Mouse (Mus musculus): Measurements from ENCODE around the gene Camkk2. TPM values are rescaled to one million over a fixed set of nuclear protein-coding genes. Genes with fewer than 3 reads are reported as not detected.
A peak's percentile ranks its signal among the peaks of the same experiment; 100 is the strongest.

Gene Camkk2
- total RNA-seq, 2 experiments from 2014 or later: 9.7 to 15.6 TPM

DNA sequence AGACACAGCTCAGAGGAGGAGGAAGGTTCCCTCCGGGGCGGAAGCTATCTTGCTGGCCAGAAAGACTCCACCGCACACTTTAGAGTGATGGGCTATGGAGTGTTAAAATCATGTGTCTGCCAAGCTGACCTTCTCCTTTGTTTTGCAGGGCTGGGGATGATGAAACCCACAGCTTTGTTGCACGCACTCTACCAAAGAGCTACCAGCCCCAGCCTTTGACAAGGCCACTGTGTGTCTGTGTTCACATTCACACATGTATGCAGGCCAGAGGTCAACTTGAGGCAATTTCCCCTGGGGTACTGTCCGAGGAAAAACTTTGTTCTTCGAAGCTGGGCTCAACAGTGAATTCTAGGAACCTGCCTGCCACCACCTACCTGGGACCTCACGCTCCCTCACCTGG is 43.4 kb downstream of the Camkk2 start:
- DNase-seq: no peak

DNA sequence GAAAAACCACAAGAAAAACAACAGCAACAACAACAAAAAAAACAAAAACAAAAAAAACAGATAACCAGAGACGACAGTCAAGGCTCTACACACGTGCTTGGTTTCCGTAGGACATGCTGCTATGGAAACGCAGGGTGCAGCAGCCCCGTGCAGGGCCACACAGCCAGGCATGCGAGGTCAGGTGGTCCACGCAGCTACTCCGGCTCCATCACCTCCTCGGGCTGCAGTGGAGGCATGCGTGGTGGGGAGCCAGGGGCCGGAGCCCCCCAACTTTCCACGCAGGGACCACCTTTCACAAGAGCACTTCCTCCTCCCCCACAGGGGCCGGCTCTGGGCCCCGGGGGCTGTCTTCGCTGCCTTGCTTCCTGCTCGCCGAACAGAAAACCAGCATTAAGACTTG is 45.3 kb downstream of the Camkk2 start:
- DNase-seq: no peak

DNA sequence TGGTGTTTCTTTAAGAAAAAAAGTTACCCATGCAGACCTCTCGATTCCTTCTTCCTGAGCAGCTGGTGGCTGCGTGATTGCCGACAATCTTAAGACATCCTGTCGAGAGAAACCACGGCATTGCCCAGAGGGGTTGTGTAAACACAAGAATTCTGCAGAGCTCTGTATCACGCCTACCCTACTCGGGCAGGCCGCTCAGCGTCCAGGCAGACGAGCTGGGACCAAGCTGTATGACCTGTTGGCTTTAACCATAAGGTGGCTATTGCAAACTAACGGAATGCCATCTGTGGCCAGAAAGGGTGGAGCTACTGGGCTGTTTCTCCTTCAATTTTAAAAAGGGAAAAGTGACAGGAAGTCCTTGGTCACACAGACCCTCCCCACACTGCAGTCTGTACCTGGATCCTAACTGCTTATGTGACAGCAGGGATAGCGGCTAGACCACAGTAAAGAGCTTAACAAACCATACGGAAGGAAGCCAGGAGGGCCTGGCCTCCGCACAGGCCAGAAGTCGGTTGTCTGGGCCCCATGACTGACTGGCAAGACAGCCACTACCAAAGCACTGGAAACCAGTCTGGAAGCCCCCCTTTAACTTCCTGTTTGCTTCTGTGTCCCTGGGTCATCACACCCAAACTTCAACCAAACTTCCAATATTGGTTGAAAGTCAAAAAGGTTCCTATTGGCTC is 47.1 kb downstream of the Camkk2 start:
- DNase-seq: no peak

DNA sequence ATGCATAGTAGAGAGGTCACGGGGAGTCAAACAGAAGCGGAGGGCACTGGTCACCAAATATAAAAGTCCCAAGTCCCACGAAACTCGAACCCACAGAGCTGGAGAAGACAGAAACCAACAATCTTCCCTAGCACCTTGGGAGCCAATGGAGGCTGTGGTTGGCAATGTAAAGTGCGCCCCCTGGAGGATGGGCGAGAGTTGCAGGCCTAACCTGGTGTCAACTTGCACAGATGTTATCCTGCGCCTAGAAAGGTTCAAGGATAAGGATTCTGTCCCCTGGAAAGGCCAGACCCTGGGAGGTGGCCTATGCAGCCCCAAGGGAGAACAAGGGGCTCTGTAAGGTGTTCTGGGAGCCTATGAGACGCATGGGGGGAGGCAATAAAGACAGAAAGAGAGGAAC is 47.9 kb downstream of the Camkk2 start:
- peak; percentile 59 for DNase-seq

DNA sequence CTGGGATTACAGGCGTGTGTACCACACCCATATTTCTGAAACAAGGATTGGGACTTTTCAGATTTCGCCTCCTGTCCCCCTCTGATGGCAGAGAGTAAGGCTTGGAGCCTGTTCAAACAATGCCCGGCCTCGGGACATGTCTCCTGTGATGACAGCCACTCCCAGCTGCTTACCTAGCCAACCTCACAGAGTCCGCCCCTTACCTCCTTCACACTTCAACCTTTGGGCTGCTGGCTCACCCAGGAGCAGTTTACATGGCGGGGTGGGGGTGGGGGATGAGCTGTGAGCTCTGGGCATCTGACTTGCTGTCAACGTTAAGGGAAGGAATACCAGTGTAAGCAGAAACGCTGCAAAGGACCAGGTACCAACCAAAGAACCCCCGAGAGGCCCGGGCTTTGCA is 48.4 kb downstream of the Camkk2 start:
- no peak for DNase-seq

DNA sequence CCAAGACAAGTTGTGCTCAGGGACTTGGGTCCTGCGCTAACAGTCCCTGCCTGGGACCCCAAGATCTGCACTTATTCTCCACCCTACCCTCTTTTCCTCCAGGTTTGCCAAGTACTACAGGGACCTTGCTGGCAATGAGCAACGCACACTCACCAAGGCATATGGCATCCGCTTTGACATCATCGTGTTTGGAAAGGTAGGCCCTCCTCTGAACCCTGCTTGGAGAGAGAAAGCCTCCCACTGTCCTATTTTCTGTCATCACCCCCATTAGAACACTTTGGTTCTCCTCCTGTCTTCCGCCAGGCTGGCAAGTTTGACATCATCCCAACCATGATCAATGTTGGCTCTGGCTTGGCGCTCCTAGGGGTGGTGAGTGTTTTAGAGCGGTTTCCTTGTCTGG is 52.1 kb downstream of the Camkk2 start:
- DNase-seq: no peak

DNA sequence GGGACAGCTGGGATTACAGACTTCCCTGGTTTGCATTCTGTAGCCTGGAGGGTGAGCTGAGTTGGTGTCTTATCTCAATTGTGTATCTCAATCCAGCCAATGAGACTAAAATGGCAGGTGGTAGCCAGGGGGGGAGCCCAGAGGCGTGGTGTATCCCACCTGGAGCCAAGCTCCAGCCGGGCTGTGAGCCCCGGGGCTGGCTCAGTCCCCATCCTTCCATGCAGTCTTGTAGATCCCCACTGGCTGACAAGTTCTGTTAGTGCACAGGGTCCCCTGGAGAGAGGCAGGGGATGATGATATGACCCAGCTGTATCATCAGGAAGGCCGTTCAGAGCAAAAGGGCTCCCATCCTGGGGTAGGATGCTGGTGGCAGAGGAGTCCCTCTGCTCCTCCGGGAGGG is 52.6 kb downstream of the Camkk2 start:
- DNase-seq: no peak

DNA sequence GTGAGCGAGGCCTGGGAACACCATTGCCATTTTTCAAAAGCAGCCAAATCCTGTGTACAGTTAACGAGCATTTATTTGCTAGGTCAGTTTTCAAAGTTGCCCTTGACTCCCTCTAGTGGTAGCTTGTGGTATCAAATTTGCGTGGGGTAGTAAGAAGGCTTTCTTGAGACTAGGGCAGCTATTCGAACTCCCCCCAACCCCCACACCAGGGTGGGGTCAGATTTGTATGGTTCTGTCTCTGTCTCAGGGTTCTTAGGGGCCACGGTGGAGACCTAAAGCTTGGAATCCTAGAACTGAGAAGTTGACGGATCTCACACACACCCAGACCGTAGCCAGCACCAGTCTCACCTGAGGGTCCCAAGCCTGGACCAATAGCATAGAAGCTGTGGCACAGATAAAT is 53.1 kb downstream of the Camkk2 start:
- DNase-seq: peak; percentile 50

DNA sequence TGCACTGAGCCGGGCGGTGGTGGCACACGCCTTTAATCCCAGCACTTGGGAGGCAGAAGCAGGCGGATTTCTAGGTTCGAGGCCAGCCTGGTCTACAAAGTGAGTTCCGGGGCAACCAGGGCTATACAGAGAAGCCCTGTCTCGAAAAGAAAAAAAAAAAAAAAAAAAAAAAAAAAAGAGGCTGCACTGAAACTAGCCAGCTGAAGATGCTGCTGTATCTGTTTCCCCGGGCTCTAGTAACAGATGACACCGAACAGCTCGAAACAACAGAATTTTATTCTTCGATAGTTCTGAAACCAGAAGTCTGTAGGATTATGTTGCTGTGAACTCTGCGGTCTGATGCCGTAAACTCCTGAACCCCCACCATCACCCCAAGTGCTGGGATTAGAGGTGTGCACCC is 53.8 kb downstream of the Camkk2 start:
- no peak for DNase-seq

DNA sequence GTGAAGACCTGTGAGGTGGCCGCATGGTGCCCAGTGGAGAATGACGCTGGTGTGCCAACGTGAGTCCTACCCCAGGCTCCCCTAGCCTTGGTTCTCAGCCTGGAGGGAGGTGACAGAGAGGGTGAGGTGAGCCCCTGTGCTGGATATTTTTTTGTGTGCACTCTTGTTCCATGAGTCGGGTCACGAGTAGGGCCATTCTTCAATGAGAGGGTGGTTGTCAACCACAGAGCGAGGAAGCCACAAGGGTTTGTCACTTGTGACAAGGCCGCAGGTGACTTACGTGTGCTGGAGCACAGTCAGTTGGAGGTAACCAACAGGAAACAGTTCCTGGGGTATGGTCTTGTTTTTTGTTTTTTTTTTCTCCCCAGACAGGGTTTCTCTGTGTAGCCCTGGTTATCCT is 60.0 kb downstream of the Camkk2 start:
- no peak for DNase-seq

DNA sequence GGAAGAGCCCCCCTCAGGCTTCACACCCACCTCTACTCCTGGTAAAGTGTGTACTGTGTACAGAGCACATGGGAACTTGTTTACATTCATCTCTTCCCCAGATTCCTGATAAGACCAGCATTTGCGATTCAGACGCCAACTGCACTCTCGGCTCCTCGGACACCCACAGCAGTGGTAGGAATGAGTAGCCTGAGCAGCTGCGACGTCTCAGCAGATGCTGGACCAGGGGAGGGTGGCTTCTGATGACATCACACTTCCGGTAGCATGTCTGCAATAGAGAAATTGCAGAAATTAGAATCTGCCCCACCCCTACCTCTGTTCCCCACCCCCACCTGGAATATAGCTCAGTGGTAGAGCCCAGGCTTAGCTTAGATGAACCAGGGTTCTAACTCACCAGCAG is 60.8 kb downstream of the Camkk2 start:
- DNase-seq: no peak

DNA sequence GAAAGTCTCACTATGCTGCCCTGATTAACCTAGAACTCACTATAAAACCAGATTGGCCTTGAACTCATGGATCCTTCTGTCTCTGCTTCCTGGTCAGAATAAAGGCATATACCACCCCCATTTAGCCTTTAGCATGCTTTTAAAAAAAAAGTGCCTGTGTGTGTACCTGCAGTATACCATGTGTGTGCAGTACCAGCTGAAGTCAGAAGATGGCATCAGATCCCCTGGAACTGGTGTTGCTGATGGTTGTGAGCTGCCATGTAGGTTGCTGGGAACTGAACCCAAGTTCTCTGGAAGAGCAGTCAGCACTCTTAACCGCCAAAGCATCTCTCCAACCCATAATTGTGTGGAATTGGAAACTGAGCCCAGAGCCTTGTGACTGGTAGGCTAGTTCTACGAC is 62.4 kb downstream of the Camkk2 start:
- DNase-seq: no peak

DNA sequence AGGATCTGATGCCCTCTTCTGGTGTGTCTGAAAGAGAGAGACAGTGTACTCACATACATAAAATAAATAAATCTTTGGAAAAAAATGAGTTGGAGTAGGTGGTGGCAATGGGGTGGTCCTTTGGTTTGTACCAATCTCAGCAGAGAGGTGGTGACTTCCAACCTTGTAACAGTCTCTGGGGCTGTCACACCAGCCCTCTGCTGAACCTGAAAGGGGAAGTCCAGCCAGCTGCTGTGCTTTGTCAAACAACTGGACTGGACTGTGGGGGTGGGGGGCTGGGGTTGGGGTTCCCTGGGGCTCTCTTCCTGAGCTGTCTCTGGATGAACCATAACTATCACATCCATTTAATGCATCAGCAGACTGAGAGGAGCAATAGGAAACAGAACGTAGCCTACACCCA is 63.5 kb downstream of the Camkk2 start:
- no peak for DNase-seq

DNA sequence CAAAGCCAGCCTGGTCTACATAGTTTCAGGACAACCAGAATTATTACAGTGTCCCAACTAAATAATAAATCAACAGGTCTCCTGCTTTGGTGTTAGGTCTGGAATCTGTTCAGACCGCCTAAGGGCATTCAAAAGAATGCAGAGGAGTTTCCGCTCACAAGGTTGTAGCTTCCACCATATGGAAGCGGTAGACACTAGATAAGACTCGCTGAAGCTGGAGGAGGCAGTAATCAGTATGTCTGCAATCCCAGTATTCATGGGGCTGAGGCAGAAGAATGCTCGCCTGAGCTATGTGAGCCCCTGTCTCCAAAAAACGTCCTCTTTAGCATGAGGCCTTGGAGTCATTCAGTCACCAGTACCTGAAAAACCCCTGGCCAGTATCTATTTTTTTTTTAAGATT is 70.4 kb downstream of the Camkk2 start:
- no peak for DNase-seq

DNA sequence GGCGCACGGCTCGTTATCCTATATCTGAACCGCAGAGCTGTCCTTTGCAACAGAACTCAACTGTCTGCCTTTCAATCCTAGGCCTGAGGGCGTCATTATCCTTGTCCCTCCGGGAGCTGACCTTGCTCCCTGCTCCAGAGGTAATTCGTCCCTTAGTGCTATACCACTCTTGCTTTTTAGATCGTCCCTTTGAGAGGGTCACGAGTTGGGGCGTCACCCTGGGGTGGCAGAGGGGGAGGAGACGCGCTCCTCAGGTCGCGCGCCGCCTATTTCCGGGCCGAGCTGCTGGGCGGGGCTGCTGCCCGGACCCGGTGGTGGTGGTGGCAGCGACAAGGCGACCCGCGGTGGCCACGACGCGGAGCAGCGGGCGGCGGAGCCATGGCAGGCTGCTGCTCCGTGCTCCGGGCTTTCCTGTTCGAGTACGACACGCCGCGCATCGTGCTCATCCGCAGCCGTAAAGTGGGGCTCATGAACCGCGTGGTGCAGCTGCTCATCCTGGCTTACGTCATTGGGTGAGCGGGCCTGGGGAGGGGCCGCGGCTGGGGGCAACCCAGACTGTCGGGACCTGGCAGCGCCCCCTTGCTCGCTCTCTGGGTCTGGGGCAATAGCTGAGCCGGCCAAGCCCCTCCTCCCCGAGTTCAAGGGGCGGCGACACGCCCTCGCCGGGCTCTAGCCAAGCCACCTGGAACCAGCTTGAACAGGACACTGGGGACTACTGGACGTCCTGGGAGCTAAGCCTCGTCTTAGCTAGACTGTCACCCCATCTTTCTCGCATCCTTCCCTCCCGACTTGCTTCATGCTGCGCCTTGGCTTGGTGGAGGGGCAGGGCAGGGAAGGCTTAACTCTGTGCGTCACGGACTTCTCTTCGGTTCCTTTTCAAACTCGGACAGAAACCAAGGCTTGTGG is 71.7 kb downstream of the Camkk2 start, which contains the start of gene P2rx4:
Gene P2rx4, plus strand, starts transcription at position 269 of the 906 bp plus-strand sequence.
- peak; percentile 73 for DNase-seq

DNA sequence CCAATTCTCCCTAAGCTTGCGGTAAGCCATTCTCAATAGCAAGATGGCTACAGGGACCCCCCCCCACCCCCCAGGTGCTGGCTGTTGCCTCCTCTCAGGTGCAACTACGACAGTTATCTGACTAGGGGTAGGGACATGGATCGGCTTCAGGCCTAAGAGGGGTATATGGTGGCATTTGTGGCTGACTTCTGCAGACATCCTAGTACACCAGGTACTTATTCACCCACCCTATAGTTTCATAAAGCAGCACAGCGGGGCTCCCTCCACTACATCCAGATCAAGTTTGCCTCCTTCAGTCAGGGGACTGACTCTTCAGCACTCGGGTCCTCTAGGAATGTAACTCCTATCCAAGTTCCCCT is 72.3 kb downstream of the Camkk2 start:
- no peak for DNase-seq

DNA sequence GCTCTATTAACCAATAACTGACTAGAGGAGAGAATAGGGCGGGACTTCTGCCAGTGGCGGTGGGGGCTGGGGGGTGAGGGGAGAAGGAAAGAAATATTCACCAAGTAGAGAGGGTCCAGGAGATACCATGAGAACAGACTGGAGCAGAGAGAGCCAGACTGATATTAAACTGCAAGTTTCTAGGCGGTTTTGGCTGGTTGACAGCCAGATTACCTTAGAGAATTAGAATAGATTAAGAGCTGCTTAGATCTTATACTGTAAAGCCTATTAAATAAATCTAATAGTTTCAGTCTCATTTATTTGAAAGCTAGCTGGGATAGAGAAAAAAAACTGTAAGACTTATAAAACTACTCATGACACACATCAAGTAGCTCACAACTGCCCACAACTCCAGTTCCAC is 74.0 kb downstream of the Camkk2 start:
- no peak for DNase-seq

DNA sequence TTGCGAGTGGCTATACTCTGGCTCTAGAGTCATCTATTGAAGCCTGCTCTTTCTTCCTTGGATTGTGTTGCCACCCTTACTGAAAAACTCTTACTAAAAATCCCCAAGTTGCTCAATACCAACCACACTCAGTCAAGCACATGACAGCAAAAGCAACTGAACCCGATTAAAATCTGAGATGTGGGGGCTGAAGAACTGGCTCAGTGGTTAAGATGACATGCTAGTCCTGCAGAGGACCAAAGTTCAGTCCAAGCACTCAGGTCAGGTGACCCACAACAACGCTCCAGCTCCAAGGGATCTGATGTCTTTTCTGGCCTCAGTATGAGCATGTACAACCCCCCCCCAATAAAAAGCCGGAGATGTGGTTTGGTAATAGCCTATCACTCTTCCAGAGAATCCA is 74.6 kb downstream of the Camkk2 start:
- DNase-seq: no peak

DNA sequence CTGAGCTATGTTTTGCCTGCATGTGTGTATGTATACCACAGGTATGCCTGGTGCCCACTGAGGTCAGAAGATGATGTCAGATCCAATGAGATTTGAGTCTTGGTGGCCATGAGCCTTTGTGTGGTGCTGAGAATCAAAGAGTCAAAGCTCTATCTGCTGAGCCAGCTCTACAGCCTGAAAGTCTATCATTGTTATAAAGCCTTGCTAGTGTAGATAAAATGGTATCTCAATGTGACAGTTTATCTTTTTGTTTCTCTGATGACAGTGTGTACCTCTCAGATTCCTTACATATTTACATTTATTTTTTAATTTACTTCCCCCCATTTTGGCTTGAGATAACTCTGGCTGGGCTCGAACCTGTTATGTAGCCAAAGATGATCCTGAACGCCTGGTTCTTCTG is 75.6 kb downstream of the Camkk2 start:
- no peak for DNase-seq

DNA sequence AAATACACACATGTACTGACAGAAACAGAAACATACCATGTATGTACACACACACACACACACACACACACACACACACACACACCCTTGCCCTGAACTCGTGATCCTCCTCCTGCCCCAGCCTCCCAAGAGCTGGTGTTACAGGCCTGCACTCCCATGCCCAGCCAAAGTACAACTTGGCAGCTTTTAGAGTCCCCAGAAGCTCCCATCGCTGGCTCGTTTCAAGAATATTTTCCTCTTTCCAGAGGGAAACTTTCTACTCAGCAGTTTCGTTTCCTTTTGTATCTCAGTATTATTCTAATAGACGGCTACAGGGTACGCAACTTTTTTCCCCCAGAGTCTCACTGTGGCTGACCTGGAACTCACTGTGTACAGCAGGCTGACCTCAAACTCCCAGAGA is 77.1 kb downstream of the Camkk2 start:
- no peak for DNase-seq

DNA sequence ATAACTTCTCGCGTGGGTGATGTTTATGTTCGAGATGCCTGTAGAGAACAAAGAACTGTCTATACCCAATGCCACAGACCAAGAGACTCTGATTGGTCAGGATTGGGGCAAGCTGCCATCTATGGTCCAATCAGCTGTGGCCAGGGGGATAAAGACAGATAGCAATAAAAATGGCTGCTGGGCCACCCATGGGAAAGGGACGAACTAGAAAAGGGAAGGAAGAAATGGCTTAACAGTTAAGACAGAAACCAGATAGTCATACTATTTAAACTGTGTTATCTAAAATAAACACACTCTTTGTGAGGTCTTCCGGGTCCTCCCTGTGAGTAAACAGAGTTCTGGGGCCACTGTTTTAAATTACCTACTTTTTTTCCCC is 78.4 kb downstream of the Camkk2 start:
- DNase-seq: no peak

DNA sequence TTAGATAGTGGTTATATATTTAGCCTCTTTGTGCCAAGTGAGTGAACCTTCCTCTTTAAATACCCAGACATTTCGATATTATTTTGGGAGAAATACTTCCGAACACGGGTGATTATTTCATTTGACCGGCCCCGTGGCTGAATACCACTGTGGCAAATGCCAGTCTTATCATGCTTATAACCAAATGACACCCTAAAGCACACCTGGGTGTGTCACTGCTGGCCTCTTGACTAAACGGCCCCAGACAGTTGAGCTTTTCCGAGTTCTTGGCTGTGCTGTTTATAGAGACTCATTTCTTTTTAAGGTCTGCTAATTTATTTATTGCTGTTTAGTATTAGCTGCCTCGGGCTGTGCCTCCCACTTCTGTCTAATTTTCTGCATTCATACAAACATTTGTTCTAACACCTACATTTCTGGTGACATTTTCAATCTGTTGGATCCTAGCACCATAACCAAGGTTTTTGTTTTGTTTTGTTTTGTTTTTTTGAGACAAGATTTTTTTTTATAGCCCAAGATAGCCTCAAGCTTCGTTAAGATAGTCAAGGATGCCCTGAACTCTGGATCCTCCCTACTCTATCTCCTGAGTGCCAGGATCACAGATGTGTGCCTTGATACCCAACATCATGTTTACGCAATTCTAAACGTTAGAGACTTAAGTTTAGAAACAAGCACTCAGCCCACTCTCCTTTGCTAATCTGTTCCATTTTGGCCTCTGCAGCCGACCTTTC is 78.9 kb downstream of the Camkk2 start:
- no peak for DNase-seq

DNA sequence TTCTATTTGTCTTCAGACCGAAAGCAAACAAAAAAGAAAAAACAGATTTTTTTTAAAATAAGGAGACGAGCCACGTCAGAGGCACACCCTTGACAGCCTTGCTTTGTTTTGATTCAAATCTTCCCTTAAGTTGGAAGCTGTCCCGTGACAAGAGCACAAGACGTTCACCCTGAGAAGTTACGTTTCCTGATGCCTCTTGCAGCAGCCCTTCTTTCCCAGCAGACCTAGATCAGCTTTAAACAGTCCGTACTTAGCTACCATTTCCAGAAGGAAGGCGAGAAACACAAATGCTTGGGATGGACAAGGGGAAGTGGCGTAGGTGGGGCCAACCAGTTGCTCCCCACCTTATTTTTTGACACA is 80.5 kb downstream of the Camkk2 start:
- DNase-seq: no peak
